Mouse (Mus musculus) kidney, adult 11 months (tissue): ENCODE data around the gene Ccsap.
A peak's percentile ranks its signal among the peaks of the same experiment; 100 is the strongest.

Experiments
- DNase-seq: peaks from one replicate; pipeline ENCODE4 v3.0.0; 2022

Gene Ccsap

DNA sequence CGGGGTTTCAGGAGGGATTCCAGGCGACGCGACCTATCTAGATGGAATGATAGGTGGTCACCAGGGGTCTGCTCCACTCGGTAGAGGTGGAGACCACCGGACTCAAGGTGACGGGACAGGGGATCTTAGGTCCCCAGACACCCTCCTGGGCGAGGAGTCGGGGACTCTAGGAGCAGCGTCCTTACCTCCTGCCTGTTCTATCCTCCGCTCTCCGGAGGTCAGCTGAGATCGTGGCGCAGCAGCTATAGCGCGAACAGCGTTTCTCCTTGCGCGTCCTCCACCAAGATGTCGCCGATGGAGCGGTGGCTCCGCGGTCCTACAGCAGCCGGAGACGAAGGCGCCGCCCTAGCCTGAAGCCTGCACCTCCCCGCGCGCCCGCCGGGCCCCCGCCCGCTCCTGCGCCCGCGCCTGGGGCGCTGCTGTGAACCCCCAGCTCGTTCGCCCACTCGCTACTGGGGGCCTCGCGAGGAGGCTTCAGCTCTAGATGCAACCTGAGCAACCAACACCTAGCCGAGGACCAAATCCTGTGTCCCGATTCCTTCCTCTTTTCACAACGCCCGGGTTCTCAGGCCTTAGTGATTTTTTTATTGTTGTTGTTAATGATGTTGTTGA lies at the start of gene Ccsap:
Gene Ccsap (minus strand): TSS at position 562 of the 612 bp plus-strand sequence.
- no peak for DNase-seq

DNA sequence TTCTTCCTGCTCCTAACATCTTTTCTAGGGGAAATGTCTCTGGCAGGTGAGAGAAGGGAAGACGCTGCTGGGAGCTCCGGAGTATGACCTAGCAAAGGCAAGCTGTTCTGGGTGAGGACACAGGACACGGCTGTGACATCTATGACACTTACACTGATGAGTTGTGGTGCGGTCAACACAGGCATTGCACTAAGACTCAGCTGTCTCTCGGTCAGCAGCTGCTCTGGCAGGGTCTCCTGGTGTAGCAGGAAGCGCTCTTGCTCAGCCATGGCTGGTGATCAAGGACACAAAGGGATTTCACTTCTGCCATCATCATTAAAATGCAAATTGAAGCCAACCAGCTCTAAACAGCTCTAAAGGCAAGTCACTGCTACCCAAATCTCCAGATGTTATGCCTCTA lies 47.6 kb upstream of the Ccsap start:
- no peak for DNase-seq

DNA sequence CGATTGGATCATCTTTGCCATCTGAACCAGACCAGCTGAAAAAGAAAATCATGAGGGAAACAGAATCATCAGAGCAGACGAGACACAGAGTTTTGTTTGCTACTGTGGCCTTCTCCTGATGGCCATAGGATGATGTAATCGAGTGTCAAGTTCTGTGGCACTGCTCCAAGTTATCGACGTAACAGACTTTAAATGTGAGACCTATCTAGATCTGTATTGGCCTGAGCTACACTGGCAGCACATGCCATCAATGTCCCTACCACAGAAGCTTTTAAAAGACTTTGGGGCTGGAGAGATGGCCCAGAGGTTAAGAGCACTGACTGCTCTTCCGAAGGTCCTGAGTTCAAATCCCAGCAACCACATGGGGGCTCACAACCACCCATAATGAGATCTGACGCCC lies 42.6 kb upstream of the Ccsap start:
- no peak for DNase-seq

DNA sequence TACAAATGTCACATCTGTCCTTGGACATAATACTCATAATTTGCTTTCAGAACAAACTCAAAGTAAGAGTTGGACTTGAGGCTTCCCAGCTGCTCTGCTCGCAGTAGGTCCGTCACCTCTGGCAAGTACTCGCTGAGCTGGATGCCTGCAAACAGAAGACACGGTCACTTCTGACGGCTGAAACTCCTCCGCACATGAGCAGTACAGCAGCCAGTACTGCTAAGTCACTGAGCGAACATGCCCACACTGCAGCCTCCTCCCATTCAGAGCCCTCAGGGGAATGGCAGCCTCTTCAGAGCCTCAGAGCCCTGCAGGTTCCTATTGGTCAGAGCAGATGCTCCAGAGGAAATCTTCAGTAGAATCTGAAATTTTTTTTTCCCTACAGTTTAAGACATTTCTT lies 39.4 kb upstream of the Ccsap start:
- no peak for DNase-seq

DNA sequence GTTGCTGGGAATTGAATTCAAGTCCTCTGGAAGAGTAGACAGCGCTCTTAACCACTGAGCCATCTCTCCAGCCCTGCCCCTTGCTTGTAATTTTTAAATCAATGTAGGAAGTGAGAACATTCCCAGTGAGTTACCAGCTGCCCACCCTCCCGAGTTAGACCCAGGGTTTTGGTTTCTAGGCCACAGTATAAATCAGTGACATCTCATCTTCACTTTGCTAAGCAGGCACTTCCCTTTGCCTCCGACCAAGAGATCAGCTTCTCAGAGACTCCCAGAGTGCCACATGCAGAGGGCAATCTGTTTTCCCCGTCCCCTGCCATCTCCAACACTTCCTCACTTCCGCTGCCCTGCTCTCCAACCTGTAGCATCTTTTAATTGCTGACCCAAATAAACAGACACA lies 38.6 kb upstream of the Ccsap start:
- no peak for DNase-seq

DNA sequence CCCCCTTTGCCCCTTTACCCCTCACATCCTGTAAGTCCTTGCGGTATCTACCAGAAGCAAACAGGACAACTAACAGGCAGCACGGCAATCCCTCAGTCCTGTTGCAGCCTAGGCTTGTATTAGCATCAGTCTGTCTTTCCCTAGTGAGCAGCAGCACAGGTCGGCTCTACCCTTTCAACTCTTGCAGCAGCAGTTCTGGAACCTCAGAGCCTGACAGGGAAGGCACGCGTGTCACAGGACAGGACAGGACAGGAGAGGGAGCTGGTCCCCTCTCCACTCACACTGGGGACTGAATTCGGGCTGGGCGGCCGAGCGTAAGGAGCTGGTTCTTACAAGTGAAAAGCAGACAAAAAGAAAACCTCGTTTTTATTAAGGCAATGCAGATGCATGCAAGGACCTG lies 36.8 kb upstream of the Ccsap start:
- no peak for DNase-seq

DNA sequence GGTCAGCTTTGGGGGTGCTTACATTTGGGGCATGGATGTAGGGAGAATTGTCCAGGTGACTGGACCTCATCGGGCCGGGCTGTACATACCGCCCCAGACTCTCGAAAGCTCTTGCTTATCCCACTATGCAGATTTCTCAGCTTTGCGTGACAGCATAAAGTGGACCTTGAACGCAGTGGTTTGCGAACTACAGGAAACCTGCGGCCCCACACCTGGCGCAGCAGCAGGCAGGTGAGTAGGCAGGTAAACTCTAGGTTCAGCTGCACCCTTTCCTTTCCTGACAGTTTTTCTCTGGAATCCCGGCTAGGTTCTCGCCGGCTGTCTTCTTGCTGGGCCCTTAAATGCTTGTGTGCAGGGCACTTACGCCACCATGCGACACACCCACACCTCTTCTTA lies 36.4 kb upstream of the Ccsap start:
- no peak for DNase-seq

DNA sequence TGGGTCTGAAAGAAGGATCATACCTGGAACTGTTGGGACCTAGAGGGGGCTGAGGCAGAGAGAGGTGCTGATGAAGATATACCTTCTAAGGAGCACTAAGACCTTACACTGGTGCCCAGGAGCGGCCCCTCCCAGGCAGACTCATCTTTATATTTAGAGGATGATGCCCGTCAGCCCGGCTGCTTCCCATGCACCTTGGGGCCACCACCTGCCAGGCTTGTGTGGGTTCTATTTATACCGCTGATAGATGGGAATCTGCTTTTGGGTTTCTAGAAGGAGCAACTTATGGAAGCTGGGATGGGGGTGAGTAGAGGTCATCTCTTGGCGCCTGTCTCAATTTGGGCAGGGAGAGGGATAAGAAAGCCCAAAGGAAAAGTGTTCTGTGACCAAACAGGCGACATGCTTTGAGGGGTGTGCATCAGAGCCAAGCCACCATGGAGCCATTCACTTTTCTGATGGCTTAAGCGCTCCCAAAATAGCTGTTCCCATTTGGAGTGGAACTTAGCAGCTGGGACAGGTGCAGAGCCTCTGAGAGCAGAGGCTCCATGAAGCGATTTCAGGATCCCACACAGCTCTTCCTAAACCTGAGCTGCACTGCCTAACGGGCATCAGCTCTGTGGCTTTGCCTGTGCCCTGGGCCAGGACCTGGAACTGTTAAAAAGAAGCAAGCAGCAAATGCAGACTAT lies 35.8 kb upstream of the Ccsap start:
- no peak for DNase-seq

DNA sequence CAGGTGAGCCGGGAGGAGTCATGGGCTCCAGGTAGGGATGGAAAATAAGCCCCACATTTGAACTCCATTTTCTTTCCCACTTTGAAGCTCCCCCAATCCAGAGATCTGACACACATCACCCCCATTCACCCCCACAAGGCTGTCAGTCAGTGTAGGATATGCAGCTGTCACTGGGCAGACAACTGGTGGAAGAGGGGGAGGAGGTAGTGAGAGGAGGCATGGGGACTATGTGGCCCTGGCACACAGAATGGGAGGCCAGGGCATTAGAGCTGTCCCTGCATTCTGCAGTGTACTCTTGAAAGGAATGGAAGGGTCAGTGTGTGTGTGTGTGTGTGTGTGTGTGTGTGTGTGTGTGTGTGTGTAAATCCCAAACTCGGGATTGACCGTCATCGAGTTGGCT lies 35.2 kb upstream of the Ccsap start:
- DNase-seq = no peak

DNA sequence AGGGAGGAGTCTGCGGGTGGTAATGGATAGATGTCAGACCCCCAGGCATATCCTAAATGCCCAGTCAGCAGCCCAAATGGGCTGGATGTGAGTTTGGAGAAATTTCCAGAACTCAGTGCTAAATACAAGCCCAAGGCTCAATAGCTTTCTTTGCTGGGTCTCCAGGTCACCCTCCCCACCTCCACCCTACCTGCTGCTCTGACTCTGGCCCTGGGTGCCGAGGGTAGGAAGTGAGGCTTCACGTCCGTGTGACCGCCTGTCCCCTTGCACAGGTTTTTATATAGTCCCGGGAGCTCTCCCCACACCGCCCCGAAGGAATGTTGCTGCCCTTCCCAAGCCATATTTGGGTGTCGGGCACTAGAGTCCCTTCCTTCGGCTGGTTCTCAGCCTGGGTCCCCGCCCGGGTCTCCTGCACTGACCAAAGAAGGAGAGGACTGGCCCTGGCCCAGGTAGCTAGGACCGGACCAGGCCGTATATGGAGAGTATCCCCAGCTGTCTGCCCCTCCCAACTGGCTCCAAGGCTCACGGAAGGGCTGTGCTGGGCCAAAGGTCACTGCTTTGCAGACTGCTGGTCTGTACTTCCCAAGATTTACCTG lies 34.6 kb upstream of the Ccsap start, which contains the start of gene Acta1:
Gene Acta1 (minus strand): TSS at position 250 of the 596 bp plus-strand sequence.
- DNase-seq = no peak

DNA sequence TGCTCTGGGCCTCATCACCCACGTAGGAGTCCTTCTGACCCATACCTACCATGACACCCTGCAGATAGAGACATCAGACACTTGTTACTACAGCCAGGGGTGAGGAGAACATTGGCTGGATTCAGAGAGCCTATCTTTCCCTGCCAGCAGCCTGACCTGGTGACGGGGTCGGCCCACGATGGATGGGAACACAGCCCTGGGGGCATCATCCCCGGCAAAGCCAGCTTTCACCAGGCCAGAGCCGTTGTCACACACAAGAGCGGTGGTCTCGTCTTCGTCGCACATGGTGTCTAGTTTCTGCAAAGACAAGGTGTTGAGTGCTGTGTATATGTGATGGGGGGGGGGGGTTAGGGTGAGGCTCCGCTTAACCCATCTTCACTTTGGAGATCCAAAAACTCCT lies 33.4 kb upstream of the Ccsap start:
- DNase-seq = no peak

DNA sequence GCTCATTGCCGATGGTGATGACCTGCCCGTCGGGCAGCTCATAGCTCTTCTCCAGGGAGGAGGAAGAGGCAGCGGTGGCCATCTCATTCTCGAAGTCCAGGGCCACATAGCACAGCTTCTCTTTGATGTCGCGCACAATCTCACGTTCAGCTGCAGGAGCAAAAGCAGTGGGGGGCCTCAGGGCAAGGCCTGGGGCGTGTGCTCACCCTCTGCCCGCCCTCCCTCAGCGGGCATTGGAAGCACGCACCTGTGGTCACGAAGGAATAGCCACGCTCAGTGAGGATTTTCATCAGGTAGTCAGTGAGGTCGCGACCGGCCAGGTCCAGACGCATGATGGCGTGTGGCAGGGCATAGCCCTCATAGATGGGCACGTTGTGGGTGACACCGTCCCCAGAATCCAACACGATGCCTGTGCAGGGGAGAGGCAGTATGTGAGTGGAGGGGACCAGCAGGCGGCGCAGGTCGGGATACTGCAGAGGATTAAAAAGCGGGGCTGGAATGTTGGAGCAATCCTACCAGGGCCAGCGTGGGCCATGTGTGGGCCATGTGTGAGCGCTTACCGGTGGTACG lies 32.7 kb upstream of the Ccsap start:
- DNase-seq = no peak

DNA sequence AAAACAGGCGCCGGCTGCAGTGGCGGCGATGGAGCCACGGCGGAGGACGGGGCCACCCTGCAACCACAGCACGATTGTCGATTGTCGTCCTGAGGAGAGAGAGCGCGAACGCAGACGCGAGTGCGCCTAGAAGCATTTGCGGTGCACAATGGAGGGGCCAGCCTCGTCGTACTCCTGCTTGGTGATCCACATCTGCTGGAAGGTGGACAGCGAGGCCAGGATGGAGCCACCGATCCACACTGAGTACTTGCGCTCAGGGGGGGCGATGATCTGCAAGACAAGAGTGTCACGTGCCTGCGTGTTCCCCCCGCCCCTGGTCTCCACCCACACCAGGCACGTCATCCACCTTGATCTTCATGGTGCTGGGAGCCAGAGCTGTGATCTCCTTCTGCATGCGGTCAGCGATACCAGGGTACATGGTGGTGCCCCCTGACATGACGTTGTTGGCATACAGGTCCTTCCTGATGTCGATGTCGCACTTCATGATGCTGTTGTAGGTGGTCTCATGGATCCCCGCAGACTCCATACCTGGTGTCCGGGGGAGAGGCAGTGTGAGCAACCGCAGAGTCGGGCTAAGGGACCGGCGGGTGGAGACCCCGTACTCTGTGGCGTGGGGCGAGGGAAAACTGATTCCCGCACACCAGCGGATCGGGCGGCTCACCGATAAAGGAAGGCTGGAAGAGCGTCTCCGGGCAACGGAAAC lies 32.0 kb upstream of the Ccsap start:
- no peak for DNase-seq

DNA sequence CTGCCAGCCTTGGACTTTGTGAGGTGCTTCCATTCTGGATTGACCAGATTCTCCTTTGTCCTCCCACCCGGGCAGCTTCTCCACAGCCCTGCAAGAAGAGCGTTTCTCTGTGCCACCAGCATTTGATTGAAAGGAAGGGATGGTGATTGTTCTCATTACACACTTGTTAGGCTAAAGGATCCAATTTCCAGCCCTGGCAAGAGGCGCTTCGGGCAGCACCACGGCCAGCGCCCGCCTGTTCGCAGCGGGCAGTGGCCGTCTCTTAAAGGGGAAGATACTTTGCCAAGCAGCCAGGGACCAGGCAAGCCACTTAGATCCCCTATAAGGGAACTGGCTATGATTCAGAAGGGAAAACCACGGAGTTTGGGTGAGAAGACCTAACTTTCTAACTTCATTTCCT lies 31.3 kb upstream of the Ccsap start:
- DNase-seq = peak; percentile 8

DNA sequence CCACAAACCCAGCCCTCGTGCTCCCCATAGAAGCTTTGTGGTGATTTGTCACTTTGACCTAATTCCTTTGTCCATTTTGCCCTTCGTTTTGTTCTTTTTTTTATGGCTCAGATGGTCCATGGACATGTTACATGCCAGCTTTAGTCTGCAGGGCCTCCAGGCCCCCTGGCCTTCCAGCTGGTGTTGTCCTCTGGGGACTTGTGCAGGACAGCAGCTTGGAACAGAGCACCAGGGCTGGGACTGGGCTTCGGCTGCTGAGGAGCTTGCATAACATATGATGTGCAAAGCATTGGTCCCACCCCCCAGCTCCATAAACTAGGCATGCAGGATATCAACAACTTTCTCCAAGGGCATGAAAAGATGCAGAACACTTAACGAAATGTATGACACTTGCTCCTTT lies 29.8 kb upstream of the Ccsap start:
- no peak for DNase-seq

DNA sequence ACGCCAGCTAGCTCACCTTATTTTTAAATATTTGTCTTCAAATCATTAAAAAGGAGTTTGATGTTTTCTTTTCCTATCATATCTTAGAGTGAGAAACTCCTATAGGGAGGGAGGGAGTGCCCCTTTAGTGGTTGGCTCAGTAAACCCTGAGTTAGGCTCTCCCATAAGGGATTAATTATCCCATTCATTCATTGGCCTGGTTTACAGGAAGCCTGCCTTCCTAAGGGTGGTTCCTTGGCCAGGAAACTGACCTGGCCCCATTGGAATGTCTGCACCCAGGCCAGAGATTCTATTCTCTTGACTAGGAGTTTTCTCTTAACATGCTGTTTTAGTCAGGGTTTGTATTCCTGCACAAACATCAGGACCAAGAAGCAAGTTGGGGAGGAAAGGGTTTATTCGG lies 27.9 kb upstream of the Ccsap start:
- no peak for DNase-seq

DNA sequence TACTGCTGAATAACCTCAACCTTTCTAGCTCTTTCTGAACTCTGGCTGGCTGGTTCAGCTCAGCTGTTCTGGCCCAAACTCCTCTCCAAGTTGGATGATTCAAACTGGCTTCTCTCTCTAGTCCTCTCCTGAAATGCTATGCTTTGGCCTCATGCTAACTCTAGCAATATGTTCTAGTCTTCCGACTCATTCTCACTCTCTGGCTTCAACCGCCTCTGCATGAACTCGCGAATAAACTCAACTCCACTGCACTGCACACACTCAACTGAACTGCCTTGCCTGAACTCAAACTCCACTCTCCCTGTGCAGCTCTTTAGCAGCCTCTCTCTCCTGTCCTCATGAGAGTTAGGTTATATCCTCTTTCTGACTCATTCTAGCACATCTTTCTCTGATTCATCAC lies 27.2 kb upstream of the Ccsap start:
- DNase-seq = no peak

DNA sequence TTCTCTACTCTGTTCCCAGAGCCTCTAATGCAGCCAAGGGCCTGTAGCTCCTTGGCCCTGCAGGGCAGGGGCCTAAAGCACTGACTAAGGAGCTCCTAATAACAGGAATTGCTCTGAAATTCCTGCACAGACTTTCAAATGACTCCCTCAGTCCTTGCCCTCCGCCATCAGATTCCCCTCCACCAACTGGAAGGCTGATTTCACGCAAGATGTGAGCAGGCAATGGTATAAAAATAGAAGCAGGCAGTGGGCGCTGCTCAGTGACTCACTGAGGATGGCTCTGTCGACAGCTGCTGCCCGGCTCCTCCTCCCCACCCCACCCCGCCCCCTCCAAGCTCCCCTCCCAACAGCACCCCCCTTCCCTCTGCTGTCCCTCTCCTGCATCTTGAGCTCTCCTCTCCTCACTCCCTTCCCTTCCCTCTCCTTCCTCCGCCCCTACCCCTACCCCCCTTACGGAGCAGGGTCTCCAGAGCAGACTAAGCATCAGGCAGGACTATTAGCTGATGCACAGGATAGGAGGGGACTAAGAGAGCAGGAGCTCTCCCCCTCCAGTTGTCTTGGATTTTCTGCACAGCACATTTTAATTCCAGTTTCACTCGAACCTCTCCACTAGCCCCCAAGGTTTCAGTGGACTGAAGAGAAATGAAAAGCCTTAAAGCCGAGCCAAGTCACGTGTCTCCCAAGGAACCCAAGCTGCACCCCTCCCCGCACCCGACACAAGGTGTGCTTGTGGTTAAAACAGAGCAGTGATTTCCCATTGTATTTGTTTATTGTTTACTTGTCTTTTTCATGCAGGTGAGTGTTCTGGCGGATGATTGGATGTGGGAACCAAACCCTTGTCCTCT lies 24.9 kb upstream of the Ccsap start:
- DNase-seq = no peak

DNA sequence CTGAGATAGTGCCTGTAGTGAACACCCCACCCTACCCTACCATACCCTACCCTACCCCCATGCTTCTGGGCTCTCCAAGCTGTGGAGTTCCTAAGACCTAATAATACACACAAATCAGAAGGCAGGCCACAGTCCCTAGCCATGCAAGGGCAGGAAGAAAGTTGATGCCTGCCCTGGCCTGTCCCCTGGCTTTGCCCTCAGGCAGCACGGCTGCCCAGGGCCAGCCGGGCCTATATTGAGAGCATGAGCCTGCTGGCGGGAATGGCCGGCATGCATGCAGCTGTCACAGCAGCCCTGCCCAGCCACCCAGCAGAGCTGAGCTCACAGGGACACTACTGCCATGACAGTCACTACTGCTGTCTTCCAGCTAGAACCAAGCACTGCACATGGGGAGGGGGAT lies 23.1 kb upstream of the Ccsap start:
- no peak for DNase-seq

DNA sequence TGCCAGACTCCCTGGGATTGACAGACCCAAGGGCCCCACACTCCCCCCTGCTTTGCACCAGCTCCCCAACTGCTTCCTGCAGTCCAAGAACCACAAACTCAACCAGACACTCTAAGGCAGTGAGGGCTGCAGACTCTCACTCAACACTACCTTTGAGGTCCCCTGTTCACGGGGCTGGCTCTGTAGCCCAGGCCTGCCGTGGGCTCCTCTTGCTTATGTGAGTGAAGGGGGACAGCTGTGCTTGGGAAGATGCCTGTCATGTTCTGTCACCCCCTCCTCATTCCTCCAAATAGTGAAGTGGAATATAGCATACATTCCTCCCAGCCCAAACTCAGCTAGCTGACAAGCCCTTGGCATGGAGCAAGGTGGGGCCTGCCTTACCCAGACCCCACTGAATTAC lies 22.4 kb upstream of the Ccsap start:
- no peak for DNase-seq

DNA sequence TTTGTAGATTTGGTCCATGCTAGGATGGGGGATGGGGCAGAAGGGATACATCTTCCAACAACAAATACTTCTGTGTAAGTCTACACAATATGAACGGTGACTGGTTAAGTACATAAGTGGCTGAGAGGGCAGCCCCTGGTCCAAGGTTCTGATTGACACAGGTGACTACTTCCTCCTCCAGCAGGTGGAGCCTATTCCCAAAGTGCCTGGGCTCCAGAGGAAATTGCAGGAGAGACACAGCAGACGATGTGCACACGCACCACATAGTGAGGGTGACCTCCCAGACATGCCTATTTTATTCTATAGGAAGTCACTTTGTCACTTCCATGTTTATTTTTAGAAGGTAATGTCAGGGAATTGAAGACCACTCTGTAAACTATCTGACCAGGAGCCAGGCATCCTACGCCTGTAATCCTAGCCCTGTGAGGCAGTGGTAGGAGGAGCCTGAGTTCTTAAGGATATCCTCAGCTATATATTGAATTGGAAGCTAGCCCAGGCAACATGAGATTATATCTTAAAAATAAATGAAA lies 20.9 kb upstream of the Ccsap start:
- DNase-seq = no peak

DNA sequence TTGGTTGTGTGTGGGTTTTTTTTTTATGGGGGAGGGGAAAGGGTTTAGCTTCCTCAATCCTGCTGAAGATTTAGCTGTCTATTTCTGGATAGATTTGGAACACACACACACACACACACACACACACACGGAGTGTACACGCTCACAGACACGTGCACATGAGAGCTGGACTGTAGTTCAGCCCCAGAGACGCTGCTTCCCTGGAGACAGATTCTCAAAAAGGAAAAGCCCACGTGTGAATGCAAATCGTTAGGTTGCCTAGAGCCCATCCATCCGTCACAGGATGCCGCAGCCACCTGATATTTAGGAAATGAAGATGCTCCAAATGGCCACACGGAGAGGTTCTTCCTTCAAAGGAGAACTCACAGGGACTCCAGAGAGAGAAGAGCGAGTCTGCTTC lies 20.3 kb upstream of the Ccsap start:
- DNase-seq = no peak
